Mouse (Mus musculus) thymus, postnatal 36 days (tissue): ENCODE results near the gene Gm10382.
"Not testable (repeated sequence)": the region's sequence is repeated elsewhere in the genome, so short reads cannot be mapped to it uniquely, and the experiment has no call there.

Experiments used
- DNase-seq, 2 experiments: peaks; one replicate each; pipeline ENCODE4 v3.0.0; 2022; ENCODE audit warnings: mixed read lengths in 2 of 2

Gm10382 gene

GRCm38 (mm10) chr5:125419124-125419523 is 30.0 kb downstream of the Gm10382 start:
- DNase-seq: no peak

- no peak for DNase-seq
Measured at GRCm38 (mm10) chr5:125425698-125426276, 36.7 kb downstream of the Gm10382 start.

GRCm38 (mm10) chr5:125426343-125426742 is 37.2 kb downstream of the Gm10382 start:
- DNase-seq: no peak

- not testable (repeated sequence) for DNase-seq
Measured at GRCm38 (mm10) chr5:125432324-125432723, 43.2 kb downstream of the Gm10382 start.

- DNase-seq: peak; percentile 88 to 92
Measured at GRCm38 (mm10) chr5:125433793-125434337, 44.7 kb downstream of the Gm10382 start, which contains the start of gene Dhx37. Dhx37 (minus strand) TSS chr5:125434121.

- not testable (repeated sequence) for DNase-seq
Measured at GRCm38 (mm10) chr5:125434347-125434746, 45.2 kb downstream of the Gm10382 start.
